Mouse (Mus musculus) hindbrain, embryonic 14.5 days (tissue): Measurements from ENCODE around the gene Tex46. TPM values are rescaled to one million over a fixed set of nuclear protein-coding genes. Genes with fewer than 3 reads are reported as not detected.

Experiments
- ATAC-seq: fragments of 200-750 bp; cut with Nextera tagmentation; 2 replicates; pipeline ENCODE4 v1.8.0; 2017; ENCODE audit warnings: moderate number of reproducible peaks, mild to moderate bottlenecking, moderate TSS enrichment, moderate library complexity; ENCODE audit not compliant: low FRiP score
- DNase-seq: peaks from one replicate; pipeline ENCODE4 v3.0.0-alpha.2; 2015; ENCODE audit warnings: low spot score
- H3K27ac ChIP-seq: fragments of 300-500 bp; sonication (generic); 2 replicates; pipeline ENCODE4 v1.5.1; 2014; ENCODE audit warnings: mild to moderate bottlenecking, moderate library complexity
- H3K27me3 ChIP-seq: fragments of 300-500 bp; sonication (generic); 2 replicates; pipeline ENCODE4 v1.6.1; 2014; ENCODE audit warnings: mild to moderate bottlenecking, low read length, mixed read lengths; ENCODE audit not compliant: control insufficient read depth, insufficient read depth
- H3K36me3 ChIP-seq: fragments of 300-500 bp; sonication (generic); replicated peaks from 2 replicates; pipeline ENCODE4 v1.6.1; 2014; ENCODE audit not compliant: control insufficient read depth, insufficient read depth
- H3K4me1 ChIP-seq: fragments of 300-500 bp; sonication (generic); replicated peaks from 2 replicates; pipeline ENCODE4 v1.6.1; 2014; ENCODE audit warnings: antibody characterized with exemption, low read length, mixed read lengths; ENCODE audit not compliant: control insufficient read depth, insufficient read depth
- H3K4me2 ChIP-seq: fragments of 300-500 bp; sonication (generic); replicated peaks from 2 replicates; pipeline ENCODE4 v1.6.1; 2014; ENCODE audit warnings: mild to moderate bottlenecking, moderate library complexity
- H3K4me3 ChIP-seq: fragments of 300-500 bp; sonication (generic); replicated peaks from 2 replicates; pipeline ENCODE4 v1.5.1; 2014; ENCODE audit warnings: mild to moderate bottlenecking, low read length
- H3K9ac ChIP-seq: fragments of 300-500 bp; sonication (generic); 2 replicates; pipeline ENCODE4 v1.6.1; 2014
- H3K9me3 ChIP-seq: fragments of 300-500 bp; sonication (generic); 2 replicates; pipeline ENCODE4 v1.6.1; 2016; ENCODE audit warnings: low read length; ENCODE audit not compliant: control insufficient read depth
- WGBS: fragments of 180-500 bp; shearing (Covaris S2); extraction: QIAGEN DNeasy Blood & Tissue Kit; methylation state at CpG from one replicate; pipeline ENCODE4 v1.1.7; 2014; 5-methylcytosine and 5-hydroxymethylcytosine counted together
- polyA plus RNA-seq: library from polyadenylated mRNA; unstranded; fragments of >200 nt; fragmentation: Nextera tagmentation; extraction: Ambion mirVana; gene quantifications from 2 replicates; pipeline ENCODE4 v1.2.1, GENCODE M21; 2014

Gene Tex46
- polyA plus RNA-seq, 1 experiment from 2014 or later, result not detected

DNA sequence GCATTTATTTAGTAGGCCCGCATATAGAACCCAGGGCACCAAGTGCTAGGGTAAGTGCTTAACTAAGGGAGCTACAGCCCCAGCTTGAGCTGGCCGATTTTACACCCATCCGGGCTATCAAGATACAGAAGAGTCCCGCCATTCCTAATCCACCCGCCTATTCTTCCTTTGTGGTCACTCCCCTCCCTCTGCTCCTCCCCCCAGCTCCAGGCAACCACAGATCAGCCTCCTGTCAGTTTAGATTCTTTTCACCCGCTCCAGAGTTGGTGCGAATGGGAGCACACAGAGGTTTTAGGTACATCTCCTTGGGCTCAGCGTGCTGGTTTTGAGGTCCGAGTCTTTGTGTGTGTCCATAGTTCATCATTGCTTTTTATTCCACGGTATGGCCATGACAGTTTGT lies 28.7 kb downstream of the Tex46 start:
- Histone ChIP-seq H3K9ac (peak overlapping the region; percentile 18; the same call in 1 of the 2 replicates), H3K4me2 (peak overlapping the region; percentile 38), H3K36me3 (no peaks in the 10 kb centered on the region), H3K4me3 (no peak overlapping the region; the same call in 1 of the 2 replicates), H3K27ac (peak overlapping the region; percentile 26; the same call in 1 of the 2 replicates), H3K4me1 (0 out of 2 replicates have a peak, but pooled peaks cover 15% of the 10 kb centered on the region), H3K27me3 (peaks cover 14% of the 10 kb centered on the region; the same call in 1 of the 2 replicates), H3K9me3 (no peaks in the 10 kb centered on the region)
- WGBS, result 5% methylated on average over 10 of the region's 10 CpGs
- no peak for ATAC-seq
- peak; percentile 55 for DNase-seq

DNA sequence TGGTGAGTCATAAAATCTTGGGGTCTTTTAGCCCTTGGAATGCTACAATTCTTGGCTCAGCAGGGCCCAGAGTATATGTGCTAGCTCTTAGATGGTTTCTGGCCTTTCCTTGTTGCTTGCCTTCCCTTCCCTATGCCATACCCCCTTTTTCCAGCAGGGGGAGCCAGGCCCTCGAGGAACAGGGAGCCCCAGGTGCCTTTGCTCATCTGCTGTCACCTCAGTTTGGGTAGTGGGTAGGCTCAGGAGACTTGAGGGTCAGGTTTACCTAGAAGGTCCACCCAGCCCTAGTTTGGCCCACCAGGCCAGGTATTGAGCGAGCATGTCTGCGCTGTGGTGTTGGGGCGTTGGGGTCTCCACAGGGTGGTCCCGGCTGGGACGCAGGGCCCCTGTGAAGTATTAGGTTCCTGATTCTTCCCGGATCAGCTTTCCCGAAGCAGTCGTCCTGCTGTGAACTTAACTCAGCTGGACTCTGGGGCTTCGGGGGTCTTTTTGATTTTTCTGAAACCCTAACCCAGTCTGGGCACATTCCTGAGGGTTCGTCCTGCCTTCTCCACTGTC lies 38.8 kb downstream of the Tex46 start:
- H3K4me2 ChIP-seq, result no peak overlapping the region
- peaks cover 13% of the 10 kb centered on the region; the same call in 1 of the 2 replicates for H3K4me1 ChIP-seq
- ATAC-seq (no peak), DNase-seq (peak; percentile 83)
- no peaks in the 10 kb centered on the region for H3K27me3 ChIP-seq
- peaks cover 12% of the 10 kb centered on the region for H3K36me3 ChIP-seq
- H3K9ac ChIP-seq, result no peak overlapping the region
- H3K4me3 ChIP-seq, result no peak overlapping the region
- WGBS, result 20% methylated on average over 11 of the region's 11 CpGs
- H3K9me3 ChIP-seq, result peaks cover 5% of the 10 kb centered on the region; the same call in 1 of the 2 replicates
- H3K27ac ChIP-seq, result no peak overlapping the region

DNA sequence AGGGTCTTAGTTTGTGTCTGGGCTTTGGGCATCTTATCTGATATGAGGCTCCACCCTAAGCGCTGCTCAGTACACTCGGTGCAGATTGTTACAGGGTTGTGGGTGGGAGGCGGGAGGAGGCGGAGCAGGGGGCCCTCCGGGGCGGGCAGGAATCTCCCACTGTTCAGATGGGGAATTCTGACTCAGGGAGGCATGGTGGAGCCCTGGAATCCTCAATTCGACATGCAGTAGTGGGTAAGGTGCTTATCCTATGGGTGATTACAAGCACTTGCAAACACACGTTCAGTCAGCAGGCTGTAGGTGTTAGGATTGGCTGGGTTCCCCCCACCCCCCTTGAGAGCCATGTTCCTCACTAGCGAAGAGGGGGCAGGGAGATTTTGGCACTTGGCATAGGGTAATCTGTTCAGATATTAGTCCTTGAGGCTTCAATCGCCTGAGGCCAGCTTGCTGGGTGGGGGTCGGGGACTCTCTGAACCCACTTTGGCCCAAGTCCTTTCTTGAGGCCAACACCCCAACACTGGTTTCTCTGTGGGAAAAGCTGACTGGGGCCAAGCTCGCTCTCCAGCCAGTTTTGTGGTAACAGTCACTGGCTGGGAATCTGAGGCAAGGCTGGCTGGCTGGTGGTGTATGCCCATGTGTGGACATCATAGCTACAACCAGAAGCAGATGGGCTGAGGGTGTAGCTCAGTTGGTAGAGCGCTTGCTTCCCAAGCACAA lies 39.4 kb downstream of the Tex46 start:
- ATAC-seq, result no peak

DNA sequence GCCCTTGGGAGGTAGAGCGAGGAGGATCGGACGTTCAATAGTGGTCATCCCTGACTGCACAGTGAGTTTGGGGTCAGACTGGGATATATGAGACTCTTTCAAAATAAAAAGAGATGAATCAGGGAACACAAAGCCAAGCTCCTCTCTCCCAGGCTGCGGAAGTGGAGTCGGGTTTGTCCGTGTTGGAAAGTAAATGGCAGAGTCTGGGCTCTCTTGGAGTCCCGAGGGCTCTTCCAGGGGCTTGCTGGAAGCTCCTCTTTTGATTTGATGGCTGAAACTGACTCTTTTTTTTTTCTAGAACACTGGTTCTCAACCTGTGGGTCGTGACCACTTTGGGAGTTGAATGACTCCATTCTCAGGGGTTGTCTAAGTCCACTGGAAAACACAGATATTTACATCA lies 40.0 kb downstream of the Tex46 start:
- peaks cover 13% of the 10 kb centered on the region; the same call in 1 of the 2 replicates for H3K4me1 ChIP-seq
- no peak overlapping the region for H3K4me2 ChIP-seq
- no peak for ATAC-seq
- no peak overlapping the region for H3K9ac ChIP-seq
- no peak for DNase-seq
- H3K9me3 ChIP-seq, result peaks cover 5% of the 10 kb centered on the region; the same call in 1 of the 2 replicates
- H3K36me3 ChIP-seq, result peaks cover 25% of the 10 kb centered on the region
- no peak overlapping the region for H3K27ac ChIP-seq
- WGBS, result 78% methylated on average over 8 of the region's 8 CpGs
- H3K27me3 ChIP-seq, result no peaks in the 10 kb centered on the region
- no peak overlapping the region for H3K4me3 ChIP-seq

More for the DNA sequence above, 39.4 kb downstream of the Tex46 start:
- DNase-seq, result no peak
- no peaks in the 10 kb centered on the region for H3K27me3 ChIP-seq
- no peak overlapping the region for H3K27ac ChIP-seq
- H3K4me2 ChIP-seq, result no peak overlapping the region
- peaks cover 18% of the 10 kb centered on the region for H3K36me3 ChIP-seq
- 41% methylated on average over 13 of the region's 13 CpGs for WGBS
- no peak overlapping the region for H3K9ac ChIP-seq
- H3K4me1 ChIP-seq, result peaks cover 13% of the 10 kb centered on the region; the same call in 1 of the 2 replicates
- no peak overlapping the region for H3K4me3 ChIP-seq
- H3K9me3 ChIP-seq, result peaks cover 5% of the 10 kb centered on the region; the same call in 1 of the 2 replicates

DNA sequence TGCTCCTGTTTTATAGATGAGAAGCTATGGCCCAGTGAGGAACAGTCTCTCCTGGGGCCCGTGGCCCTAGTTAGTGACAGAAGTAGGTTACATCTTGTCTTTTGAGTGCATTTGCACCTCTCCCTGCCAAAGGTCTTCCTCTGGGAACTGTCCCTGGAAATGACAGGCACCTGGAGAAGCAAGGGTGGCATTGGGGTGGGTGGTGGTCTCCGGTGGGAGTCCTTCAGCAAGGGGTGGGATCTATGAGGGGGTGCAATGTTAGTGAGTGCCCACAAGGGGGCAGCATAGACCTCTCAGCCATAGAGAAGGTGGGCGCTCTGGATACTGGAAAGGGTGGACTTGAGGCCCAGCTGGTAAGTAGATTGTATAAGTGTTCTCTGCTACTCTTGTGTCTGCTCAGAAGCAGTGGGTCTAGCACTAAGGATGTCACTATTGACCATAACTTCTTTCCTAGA lies 41.1 kb downstream of the Tex46 start:
- peaks cover 5% of the 10 kb centered on the region; the same call in 1 of the 2 replicates for H3K9me3 ChIP-seq
- H3K27me3 ChIP-seq, result no peaks in the 10 kb centered on the region
- DNase-seq (peak; percentile 74), ATAC-seq (peak; percentile 16; the same call in 1 of the 2 replicates)
- peak overlapping the region; percentile 74 for H3K27ac ChIP-seq
- 52% methylated on average over 3 of the region's 3 CpGs for WGBS
- no peak overlapping the region for H3K9ac ChIP-seq
- H3K36me3 ChIP-seq, result peaks cover 36% of the 10 kb centered on the region
- no peak overlapping the region for H3K4me3 ChIP-seq
- no peak overlapping the region for H3K4me2 ChIP-seq
- H3K4me1 ChIP-seq, result peaks cover 13% of the 10 kb centered on the region; the same call in 1 of the 2 replicates

DNA sequence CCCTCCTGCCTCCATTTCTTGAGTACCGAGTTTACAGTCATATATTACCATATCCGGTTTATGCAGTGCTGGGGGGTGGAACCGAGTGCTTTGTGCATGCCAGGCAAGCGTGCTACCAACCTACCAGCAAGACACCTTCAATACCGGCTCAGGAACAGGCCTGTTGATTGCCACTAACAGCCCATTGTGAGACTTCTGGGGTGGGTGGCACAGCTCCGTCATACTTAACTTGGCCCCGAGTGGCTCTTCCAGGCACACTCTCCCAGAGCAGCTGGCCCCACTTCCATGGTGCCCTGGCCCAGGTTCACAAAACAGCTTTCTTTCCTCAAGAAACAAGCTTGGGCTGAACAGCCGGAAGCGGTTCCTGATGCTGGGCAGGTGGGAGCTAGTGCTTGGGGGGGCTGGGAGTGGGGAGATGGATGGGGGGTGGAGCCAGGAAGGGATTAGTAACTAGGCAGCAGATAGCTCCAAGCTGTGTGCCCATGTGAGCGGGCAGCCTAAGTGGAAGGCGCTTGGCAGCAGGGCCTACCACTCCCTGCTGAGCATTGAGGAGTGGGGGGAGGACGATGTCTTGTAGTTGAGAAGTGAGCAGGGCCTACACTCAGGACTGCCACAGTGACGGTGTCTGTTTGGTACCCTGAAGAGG lies 41.8 kb downstream of the Tex46 start:
- 63% methylated on average over 13 of the region's 13 CpGs for WGBS
- ATAC-seq, result peak; percentile 56; the same call in 1 of the 2 replicates
- no peak overlapping the region for H3K9ac ChIP-seq
- H3K9me3 ChIP-seq, result peaks cover 1% of the 10 kb centered on the region; the same call in 1 of the 2 replicates
- H3K4me1 ChIP-seq, result peaks cover 13% of the 10 kb centered on the region; the same call in 1 of the 2 replicates
- no peaks in the 10 kb centered on the region for H3K27me3 ChIP-seq
- H3K4me3 ChIP-seq, result no peak overlapping the region
- H3K27ac ChIP-seq, result peak overlapping the region; percentile 74
- H3K4me2 ChIP-seq, result no peak overlapping the region
- peaks cover 42% of the 10 kb centered on the region for H3K36me3 ChIP-seq
- peak; percentile 60 for DNase-seq

DNA sequence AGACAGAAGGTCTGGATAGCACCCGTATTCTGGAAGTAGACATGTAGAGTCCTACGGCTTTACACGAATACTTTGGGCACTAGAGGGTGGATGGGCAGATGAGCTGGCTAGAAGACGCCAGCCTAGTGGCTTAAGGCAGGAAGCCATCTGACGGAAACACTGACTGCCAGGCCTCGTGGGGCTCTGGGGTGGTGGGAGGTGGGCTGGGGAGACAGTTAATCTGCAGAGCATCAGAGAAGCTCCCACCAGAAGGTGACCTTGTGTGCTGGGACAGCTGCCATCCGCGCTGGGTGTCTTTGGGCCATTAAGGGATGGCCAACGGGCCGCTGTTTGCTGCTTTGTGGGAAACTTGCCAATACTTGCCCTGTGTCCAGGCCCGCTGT lies 42.3 kb downstream of the Tex46 start:
- no peak overlapping the region for H3K4me2 ChIP-seq
- H3K9ac ChIP-seq, result no peak overlapping the region; the same call in 1 of the 2 replicates
- peaks cover 47% of the 10 kb centered on the region for H3K36me3 ChIP-seq
- DNase-seq, result no peak
- no peaks in the 10 kb centered on the region for H3K9me3 ChIP-seq
- H3K27ac ChIP-seq, result peak overlapping the region; percentile 74
- H3K4me1 ChIP-seq, result peaks cover 13% of the 10 kb centered on the region; the same call in 1 of the 2 replicates
- WGBS, result 62% methylated on average over 11 of the region's 11 CpGs
- H3K4me3 ChIP-seq, result no peak overlapping the region
- H3K27me3 ChIP-seq, result no peaks in the 10 kb centered on the region
- ATAC-seq, result no peak

DNA sequence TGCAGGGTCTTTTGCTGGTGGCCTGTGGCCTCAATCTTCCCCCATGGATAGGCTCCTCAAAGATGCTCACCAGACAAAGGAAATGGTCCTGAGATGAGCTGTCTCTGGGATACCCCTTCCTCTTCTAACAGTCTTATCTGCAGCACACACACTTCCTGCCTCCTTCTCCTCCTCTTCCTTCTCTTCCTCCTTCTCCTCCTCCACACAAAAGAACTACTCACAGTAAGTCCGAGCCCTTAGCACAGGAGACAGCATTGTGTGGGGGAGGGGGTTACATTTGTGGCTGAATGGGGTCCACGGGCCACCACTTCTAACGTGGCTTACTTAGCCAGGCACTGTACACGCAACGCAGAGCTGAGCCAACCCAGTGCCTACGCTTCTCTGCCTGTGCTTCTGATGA lies 42.8 kb downstream of the Tex46 start:
- Histone ChIP-seq H3K4me1 (peaks cover 13% of the 10 kb centered on the region; the same call in 1 of the 2 replicates), H3K9ac (no peak overlapping the region), H3K4me2 (no peak overlapping the region), H3K36me3 (peaks cover 52% of the 10 kb centered on the region), H3K27ac (peak overlapping the region; percentile 74), H3K4me3 (no peak overlapping the region), H3K9me3 (no peaks in the 10 kb centered on the region), H3K27me3 (no peaks in the 10 kb centered on the region)
- WGBS, result 67% methylated on average over 6 of the region's 6 CpGs
- no peak for DNase-seq
- no peak for ATAC-seq
